Mouse (Mus musculus) stomach, embryonic 16.5 days (tissue): ENCODE results near the gene Npas3. TPM values are rescaled to one million over a fixed set of nuclear protein-coding genes. Genes with fewer than 3 reads are reported as not detected.

Source experiments
- ATAC-seq: fragments of 200-750 bp; cut with Nextera tagmentation; 2 replicates; pipeline ENCODE4 v1.8.0; 2017; ENCODE audit warnings: moderate number of reproducible peaks, moderate TSS enrichment; ENCODE audit not compliant: insufficient read depth, low FRiP score
- H3K27ac ChIP-seq: fragments of 300-500 bp; sonication (generic); 2 replicates; pipeline ENCODE4 v1.5.1; 2014; ENCODE audit warnings: low read length
- H3K27me3 ChIP-seq: fragments of 300-500 bp; sonication (generic); 2 replicates; pipeline ENCODE4 v1.6.1; 2014; ENCODE audit warnings: low read length, control low read depth, mixed read lengths; ENCODE audit not compliant: control insufficient read depth, insufficient read depth
- H3K36me3 ChIP-seq: fragments of 300-500 bp; sonication (generic); 2 replicates; pipeline ENCODE4 v1.6.1; 2014; ENCODE audit warnings: low read length; ENCODE audit not compliant: control insufficient read depth, insufficient read depth
- H3K4me1 ChIP-seq: fragments of 300-500 bp; sonication (generic); 2 replicates; pipeline ENCODE4 v1.6.1; 2014; ENCODE audit warnings: low read length, control low read depth, mixed read lengths; ENCODE audit not compliant: control insufficient read depth, insufficient read depth
- H3K4me2 ChIP-seq: fragments of 300-500 bp; sonication (generic); 2 replicates; pipeline ENCODE4 v1.6.1; 2014; ENCODE audit warnings: low read depth, low read length, mixed read lengths
- H3K4me3 ChIP-seq: fragments of 300-500 bp; sonication (generic); replicated peaks from 2 replicates; pipeline ENCODE4 v1.5.1; 2014; ENCODE audit warnings: mild to moderate bottlenecking, low read length
- H3K9ac ChIP-seq: fragments of 300-500 bp; sonication (generic); 2 replicates; pipeline ENCODE4 v1.6.1; 2014; ENCODE audit warnings: low read length
- H3K9me3 ChIP-seq: fragments of 300-500 bp; sonication (generic); replicated peaks from 2 replicates; pipeline ENCODE4 v1.6.1; 2016; ENCODE audit warnings: low read length, control low read depth; ENCODE audit not compliant: control insufficient read depth
- WGBS: fragments of 180-500 bp; shearing (Covaris S2); extraction: QIAGEN DNeasy Blood & Tissue Kit; methylation state at CpG from one replicate; pipeline ENCODE4 v1.1.7; 2014; 5-methylcytosine and 5-hydroxymethylcytosine counted together
- polyA plus RNA-seq: library from polyadenylated mRNA; unstranded; fragments of >200 nt; fragmentation: Nextera tagmentation; extraction: Ambion mirVana; gene quantifications from 2 replicates; pipeline ENCODE4 v1.2.1, GENCODE M21; 2015

Npas3 gene
- polyA plus RNA-seq, 1 experiment from 2014 or later: 1.8 TPM

GRCm38 (mm10) chr12:53846154-53846665 is 597.7 kb downstream of the Npas3 start:
- Histone ChIP-seq H3K27me3 (no peaks in the 10 kb centered on the region), H3K4me2 (no peak overlapping the region), H3K9ac (no peak overlapping the region), H3K4me3 (no peak overlapping the region), H3K9me3 (no peaks in the 10 kb centered on the region), H3K36me3 (no peaks in the 10 kb centered on the region), H3K4me1 (no peaks in the 10 kb centered on the region), H3K27ac (no peak overlapping the region)
- ATAC-seq: peak; percentile 40; the same call in 1 of the 2 replicates
- 34% methylated on average over 12 of the region's 12 CpGs for WGBS

- ATAC-seq: no peak
- no peak overlapping the region for H3K27ac ChIP-seq
- WGBS: 58% methylated on average over 2 of the region's 2 CpGs
- no peak overlapping the region for H3K4me2 ChIP-seq
- H3K4me3 ChIP-seq: no peak overlapping the region
- no peaks in the 10 kb centered on the region for H3K9me3 ChIP-seq
- H3K27me3 ChIP-seq: no peaks in the 10 kb centered on the region
- no peak overlapping the region for H3K9ac ChIP-seq
- no peaks in the 10 kb centered on the region for H3K4me1 ChIP-seq
- H3K36me3 ChIP-seq: no peaks in the 10 kb centered on the region
These were observed 600.8 kb downstream of the Npas3 start for GRCm38 (mm10) chr12:53849263-53849662.

- no peak for ATAC-seq
- no peak overlapping the region for H3K27ac ChIP-seq
- H3K36me3 ChIP-seq: no peaks in the 10 kb centered on the region
- WGBS: 79% methylated on average over 2 of the region's 2 CpGs
- H3K4me2 ChIP-seq: no peak overlapping the region
- H3K4me1 ChIP-seq: no peaks in the 10 kb centered on the region
- H3K9me3 ChIP-seq: no peaks in the 10 kb centered on the region
- H3K4me3 ChIP-seq: no peak overlapping the region
- H3K27me3 ChIP-seq: no peaks in the 10 kb centered on the region
- no peak overlapping the region for H3K9ac ChIP-seq
These were observed 604.0 kb downstream of the Npas3 start for GRCm38 (mm10) chr12:53852432-53852831.

- ATAC-seq: no peak
- no peak overlapping the region for H3K27ac ChIP-seq
- H3K27me3 ChIP-seq: no peaks in the 10 kb centered on the region
- no peak overlapping the region for H3K4me2 ChIP-seq
- H3K4me1 ChIP-seq: no peaks in the 10 kb centered on the region
- no peaks in the 10 kb centered on the region for H3K9me3 ChIP-seq
- H3K9ac ChIP-seq: no peak overlapping the region
- H3K4me3 ChIP-seq: no peak overlapping the region
- no peaks in the 10 kb centered on the region for H3K36me3 ChIP-seq
These were observed 611.7 kb downstream of the Npas3 start for GRCm38 (mm10) chr12:53860176-53860575.

GRCm38 (mm10) chr12:53862281-53862680 is 613.8 kb downstream of the Npas3 start:
- H3K4me2 ChIP-seq: no peak overlapping the region
- H3K9me3 ChIP-seq: no peaks in the 10 kb centered on the region
- H3K9ac ChIP-seq: no peak overlapping the region
- no peak for ATAC-seq
- no peak overlapping the region for H3K4me3 ChIP-seq
- H3K27me3 ChIP-seq: no peaks in the 10 kb centered on the region
- no peaks in the 10 kb centered on the region for H3K36me3 ChIP-seq
- WGBS: 81% methylated on average over 6 of the region's 6 CpGs
- H3K27ac ChIP-seq: no peak overlapping the region
- no peaks in the 10 kb centered on the region for H3K4me1 ChIP-seq

GRCm38 (mm10) chr12:53864436-53865136 is 616.1 kb downstream of the Npas3 start:
- Histone ChIP-seq H3K36me3 (no peaks in the 10 kb centered on the region), H3K4me1 (no peaks in the 10 kb centered on the region), H3K27ac (no peak overlapping the region), H3K9me3 (no peaks in the 10 kb centered on the region), H3K4me2 (no peak overlapping the region), H3K9ac (no peak overlapping the region), H3K27me3 (no peaks in the 10 kb centered on the region), H3K4me3 (no peak overlapping the region)
- no peak for ATAC-seq
- WGBS: 72% methylated on average over 5 of the region's 5 CpGs

GRCm38 (mm10) chr12:53865691-53866090 is 617.2 kb downstream of the Npas3 start:
- no peaks in the 10 kb centered on the region for H3K4me1 ChIP-seq
- no peak overlapping the region for H3K4me3 ChIP-seq
- H3K36me3 ChIP-seq: no peaks in the 10 kb centered on the region
- no peak overlapping the region for H3K9ac ChIP-seq
- H3K4me2 ChIP-seq: no peak overlapping the region
- no peak overlapping the region for H3K27ac ChIP-seq
- 55% methylated on average over 2 of the region's 2 CpGs for WGBS
- H3K9me3 ChIP-seq: no peaks in the 10 kb centered on the region
- ATAC-seq: no peak
- H3K27me3 ChIP-seq: no peaks in the 10 kb centered on the region

GRCm38 (mm10) chr12:53869981-53870380 is 621.5 kb downstream of the Npas3 start:
- Histone ChIP-seq H3K4me1 (no peaks in the 10 kb centered on the region), H3K27ac (no peak overlapping the region), H3K4me2 (no peak overlapping the region), H3K36me3 (no peaks in the 10 kb centered on the region), H3K9ac (no peak overlapping the region), H3K27me3 (no peaks in the 10 kb centered on the region), H3K9me3 (no peaks in the 10 kb centered on the region), H3K4me3 (no peak overlapping the region)
- WGBS: 68% methylated on average over 4 of the region's 4 CpGs
- no peak for ATAC-seq

- Histone ChIP-seq H3K4me3 (no peak overlapping the region), H3K27me3 (no peaks in the 10 kb centered on the region), H3K9me3 (no peaks in the 10 kb centered on the region), H3K4me2 (no peak overlapping the region), H3K27ac (no peak overlapping the region), H3K4me1 (no peaks in the 10 kb centered on the region), H3K36me3 (no peaks in the 10 kb centered on the region), H3K9ac (no peak overlapping the region)
- WGBS: 51% methylated on average over 3 of the region's 3 CpGs
- no peak for ATAC-seq
These were observed 626.7 kb downstream of the Npas3 start for GRCm38 (mm10) chr12:53875226-53875625.
